Mouse (Mus musculus) erythroblast, adult 5-6 weeks (primary cell): ENCODE measurements around the gene Pgls. TPM values are rescaled to one million over a fixed set of nuclear protein-coding genes. Genes with fewer than 3 reads are reported as not detected.
A peak's percentile ranks its signal among the peaks of the same experiment; 100 is the strongest.

Experiments
- ATAC-seq: replicated peaks from 2 replicates; pipeline ENCODE4 v1.8.0; 2016; ENCODE audit warnings: moderate number of reproducible peaks, mild to moderate bottlenecking, moderate TSS enrichment, inconsistent platforms; ENCODE audit not compliant: poor library complexity, low FRiP score, severe bottlenecking
- total RNA-seq, 2 experiments: library from RNA; stranded (forward) in 1 of 2; stranded (reverse) in 1 of 2; fragments of 150-400 nt in 1 of 2; fragments of 200-764, 138-1000 nt in 1 of 2; gene quantifications; 2 replicates each; pipeline versions ENCODE4 v1.2.3 to v1.2.4; 2015 to 2017; ENCODE audit warnings: low replicate concordance in 2 of 2

Pgls gene
- total RNA-seq, 2 experiments from 2014 or later, result 23.2 to 24.0 TPM

DNA sequence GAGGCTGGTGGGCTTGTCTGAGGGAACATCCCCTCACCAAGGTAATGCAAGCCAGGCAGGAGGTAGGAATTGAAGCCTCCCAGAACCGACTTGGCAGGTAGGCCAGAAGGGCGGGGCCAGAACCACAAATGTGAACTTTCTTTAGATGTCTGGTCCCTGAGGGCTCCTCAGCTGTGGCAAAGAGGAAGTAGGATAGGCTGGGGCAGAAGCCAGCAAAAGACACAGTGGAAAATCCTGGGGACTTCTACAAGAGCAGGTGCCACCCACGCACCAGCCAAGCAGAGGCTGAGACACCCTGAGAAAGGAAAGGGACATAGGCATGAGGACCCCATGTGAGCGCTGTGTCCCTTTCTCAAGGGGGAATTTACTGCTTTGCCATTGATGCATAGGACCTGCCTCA is 4.8 kb downstream of the Pgls start:
- no peak for ATAC-seq

DNA sequence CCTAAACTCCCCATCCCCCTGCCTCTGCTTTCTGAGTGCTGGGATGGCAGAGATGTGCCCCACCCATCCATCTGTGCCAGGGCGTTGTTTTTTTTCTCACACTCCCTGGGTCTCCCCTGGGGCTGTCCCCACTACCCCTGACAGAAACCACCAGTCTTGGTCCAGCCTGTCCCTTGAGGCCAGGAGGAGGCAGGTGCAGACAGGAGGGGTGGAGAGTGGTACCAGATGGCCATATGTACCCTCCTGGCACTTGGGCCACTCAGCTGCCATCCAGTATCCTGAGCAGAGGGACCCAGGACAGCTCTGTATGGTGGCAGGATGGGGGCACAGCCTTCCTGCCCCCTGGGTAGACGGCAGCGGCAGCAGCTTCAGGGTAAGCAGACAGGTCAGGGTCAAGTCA is 5.5 kb downstream of the Pgls start, which contains the start of gene Fam129c:
TSS of gene Fam129c (plus strand) at position 198 of the 400 bp plus-strand sequence.
- ATAC-seq, result no peak

DNA sequence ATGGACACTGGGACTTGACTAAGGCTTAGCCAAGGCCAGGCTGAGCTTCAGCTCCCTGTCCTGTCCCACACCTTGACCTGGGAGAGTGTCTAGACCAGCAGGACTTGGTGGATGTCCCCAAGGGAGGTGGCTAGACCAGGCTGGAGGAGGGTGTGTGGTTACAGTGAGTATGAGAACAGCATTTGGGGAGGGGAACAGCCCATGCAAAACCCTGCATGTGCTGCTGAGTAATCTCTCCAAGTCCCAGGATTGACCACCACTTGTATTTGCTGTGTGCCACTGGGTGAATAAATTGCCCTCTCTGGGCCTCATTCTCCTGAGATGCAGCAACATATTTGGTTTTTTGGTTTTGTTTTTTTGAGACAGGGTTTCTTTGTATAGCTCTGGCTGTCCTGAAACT is 6.4 kb downstream of the Pgls start:
- ATAC-seq, result no peak

DNA sequence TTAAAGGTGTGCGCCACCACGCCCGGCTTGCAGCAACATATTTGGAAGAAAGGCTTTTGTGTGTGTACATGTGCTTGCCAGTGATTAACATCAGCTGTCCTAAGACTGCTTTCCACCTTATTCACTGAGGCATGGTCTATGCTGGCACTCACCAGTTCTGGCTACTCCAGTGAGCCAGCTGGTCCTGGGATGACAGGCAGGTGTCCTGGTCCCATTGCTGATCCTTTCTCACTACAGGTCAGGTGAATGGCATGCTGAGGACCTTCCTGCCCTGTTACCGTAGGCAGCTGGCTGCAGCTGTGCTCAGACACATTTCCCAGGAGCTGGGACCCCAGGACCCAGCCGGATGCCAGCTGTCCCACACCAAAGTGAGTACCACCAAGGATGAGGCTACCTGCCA is 6.9 kb downstream of the Pgls start:
- no peak for ATAC-seq

DNA sequence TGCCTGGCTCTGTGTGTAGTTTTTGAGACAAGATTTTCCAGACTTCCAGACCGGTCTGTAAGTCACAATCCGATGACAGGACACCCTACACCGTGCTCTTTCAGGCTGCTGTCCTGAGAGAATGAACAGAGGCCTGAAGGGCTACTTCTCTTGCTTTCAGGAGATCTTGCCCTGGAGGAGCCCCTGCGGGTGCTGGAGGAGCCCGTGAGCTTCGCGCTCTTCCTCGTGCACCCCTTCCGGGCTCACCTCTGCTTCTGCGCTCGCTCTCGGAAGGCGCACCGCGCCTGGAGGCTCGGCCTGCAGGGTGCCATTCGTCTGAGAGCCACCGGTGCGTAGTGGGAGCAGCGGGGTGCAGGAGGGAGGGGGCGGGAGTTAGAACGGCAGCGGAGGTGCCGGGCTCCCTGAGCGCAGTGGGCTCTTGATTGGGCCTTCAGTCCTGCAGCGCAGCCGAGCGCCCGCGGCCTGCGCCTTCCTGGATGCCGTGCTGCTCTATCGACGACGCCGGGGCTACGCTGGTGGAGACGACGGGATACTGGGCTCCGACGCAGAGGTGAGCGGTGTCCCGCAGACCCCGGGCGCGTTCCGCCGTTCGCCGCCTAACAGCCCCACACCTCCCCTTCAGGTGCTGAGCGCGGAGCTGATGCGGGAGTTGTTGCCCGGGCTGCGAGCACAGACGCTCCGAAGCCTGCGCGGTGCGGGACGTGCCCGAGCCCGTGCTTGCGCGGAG is 10.1 kb downstream of the Pgls start:
- ATAC-seq, result no peak

DNA sequence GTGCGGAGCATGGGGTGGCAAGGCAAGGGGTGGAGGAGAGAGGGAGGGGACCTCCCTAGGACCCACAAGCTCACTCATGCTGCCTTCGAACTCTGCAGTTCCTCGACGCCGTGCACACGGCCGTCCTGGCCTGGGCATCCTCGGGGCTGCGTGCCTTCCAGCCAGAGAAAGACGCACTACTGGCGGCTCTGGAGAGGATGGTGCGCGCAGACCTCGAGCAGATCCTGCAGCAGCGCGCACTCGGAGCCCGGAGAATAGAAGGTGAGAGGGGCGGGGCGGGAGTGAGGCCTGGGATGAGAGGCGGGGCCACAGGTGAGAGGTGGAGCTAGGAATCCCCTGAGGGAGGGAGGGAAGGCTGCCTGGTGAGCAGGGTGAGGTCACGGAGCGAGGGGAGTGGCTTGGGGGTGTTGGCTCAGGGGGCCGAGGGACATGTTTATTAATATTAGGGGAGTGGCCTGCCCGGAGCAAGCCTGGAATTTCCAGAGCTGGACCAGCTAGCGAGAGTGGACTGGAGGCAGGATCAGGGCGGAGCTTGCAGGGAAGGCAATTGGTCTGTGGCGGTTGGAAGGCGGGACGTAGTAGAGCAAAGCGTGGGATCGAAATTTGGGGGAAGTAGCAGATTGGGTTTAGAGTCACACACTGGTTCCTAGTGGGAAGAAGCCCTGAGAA is 10.8 kb downstream of the Pgls start:
- no peak for ATAC-seq

DNA sequence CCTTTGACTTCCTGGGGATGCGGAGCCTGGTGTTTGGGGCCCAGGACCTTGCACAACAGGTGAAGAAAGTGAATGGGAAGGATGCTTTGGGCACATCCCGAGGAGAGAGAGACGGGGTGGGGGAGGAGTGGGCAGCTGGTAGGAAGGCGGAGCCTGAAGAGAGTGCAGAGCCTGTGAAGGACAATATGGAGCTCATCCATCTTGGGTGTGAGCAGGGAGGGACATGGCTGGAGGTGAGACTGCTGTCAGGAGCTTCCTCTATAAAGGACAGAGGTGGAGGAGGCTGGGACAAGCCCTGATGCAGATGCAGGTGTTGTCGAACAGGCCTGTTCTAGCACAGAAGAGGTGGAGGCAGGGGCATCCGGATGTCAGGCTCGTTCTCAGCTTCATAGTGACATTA is 12.0 kb downstream of the Pgls start:
- no peak for ATAC-seq

DNA sequence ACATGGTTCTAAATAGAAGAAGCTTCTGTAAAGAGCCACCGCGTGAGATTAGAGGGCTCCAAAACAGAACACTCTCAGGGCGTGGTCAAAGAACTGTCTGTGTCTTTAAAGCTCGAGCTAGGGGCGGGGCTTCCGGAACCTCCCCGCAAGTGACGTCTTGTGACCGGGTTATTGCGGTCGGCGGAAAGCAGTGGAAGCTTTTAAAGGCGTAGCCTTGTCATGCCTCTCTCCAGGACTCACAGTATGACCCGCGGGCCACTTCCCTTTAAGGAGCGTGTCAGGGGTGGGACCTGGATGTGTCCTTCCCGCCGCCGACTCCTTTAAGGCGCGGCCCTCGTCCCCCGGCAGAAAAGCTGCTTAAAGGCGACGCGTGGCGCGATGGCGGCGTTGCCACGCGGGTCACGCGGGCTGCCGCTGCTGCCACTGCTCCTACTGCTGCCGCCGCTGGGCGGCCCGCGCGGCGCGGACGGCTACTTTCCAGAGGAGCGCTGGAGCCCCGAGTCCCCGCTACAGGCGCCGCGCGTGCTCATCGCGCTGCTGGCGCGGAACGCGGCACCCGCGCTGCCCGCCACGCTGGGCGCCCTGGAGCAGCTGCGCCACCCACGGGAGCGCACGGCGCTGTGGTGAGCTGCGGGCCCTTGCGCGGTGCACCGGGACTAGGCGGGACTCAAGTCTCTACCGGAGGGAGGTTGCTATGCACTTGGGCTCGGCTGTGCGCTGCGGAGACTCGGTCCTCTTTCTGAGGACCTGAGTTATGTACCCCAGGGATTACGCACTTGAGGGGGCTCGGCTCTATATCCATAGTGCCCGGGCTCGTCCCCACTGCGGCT is 19.1 kb downstream of the Pgls start, which contains the start of gene Colgalt1:
TSS of gene Colgalt1 (plus strand) at position 177 of the 830 bp plus-strand sequence.
- peak; percentile 98 for ATAC-seq

DNA sequence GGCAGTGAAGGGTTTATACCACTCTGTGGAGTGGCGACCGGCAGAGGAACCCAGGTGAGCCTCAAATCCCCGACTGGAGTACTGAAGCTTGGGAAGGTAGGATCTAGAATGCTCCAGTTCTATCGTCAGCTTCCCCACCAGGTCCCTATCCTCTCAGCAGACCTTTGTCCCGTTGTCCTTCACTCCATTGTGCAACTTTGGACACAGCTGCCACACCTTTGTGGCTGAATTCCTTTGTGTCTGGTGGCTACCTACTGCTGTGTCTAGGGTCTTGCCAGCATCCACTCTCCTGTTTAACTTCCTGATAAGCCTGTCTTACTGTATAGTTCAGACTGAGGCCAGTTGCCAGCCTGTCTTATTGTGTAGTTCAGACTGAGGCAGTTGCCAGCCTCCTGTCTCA is 20.2 kb downstream of the Pgls start:
- ATAC-seq, result no peak

DNA sequence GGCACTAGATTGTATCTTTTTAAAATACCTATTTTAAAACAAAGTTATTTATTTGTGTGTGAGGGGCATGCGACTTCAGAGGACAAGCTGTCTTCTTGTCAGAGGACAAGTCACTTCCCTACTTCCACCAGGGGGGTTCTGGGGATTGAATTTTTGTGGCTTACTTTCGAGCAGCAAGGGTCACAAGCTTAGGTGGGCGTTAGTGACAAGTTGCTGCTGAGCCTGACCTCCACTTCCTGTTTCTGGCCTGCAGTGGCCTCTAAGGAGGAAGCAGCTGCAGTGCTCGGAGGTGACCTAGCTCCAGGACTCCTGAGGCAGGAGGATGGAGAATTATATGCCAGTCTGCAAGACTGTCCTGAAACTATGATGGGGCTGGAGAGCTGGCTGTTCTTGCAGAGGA is 21.4 kb downstream of the Pgls start:
- ATAC-seq, result no peak

DNA sequence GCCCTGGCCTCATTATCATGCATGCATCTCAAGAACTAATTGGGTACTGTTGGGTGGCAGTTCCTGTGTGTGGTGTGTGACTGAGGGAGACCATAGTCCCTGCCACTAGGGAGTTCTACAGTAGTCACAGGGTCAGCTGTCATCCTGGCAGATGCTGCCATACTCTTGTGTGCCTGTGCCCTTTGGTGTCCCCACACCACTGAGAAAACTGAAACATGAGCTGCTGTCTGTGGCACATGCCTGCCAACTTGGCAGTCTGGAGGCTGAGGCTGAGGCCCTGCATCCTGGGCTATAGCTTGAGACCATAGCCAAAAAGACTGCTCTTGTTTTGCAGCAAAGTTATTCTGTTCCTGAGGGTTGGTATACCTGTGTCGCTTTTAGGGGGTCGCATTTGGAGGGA is 27.8 kb downstream of the Pgls start:
- no peak for ATAC-seq

DNA sequence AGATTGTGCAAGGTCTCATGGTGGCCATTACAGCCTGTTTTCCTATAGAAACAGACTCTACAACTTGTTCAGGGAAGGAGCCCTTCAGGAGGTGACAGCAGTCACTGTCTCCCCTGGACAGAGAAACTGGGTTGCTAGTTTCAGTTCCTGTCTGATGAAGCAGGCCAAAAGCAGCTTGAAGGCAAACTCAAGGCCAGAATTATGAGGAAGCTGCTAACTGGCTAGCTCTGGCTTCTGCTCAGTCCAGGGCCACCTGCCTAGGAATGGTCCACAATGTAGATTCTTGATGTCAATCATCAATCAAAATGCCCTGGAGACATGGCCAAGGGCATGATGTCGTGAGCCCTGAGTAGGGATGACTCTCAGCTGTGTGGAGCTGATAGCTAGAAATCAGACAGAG is 33.1 kb downstream of the Pgls start:
- no peak for ATAC-seq

DNA sequence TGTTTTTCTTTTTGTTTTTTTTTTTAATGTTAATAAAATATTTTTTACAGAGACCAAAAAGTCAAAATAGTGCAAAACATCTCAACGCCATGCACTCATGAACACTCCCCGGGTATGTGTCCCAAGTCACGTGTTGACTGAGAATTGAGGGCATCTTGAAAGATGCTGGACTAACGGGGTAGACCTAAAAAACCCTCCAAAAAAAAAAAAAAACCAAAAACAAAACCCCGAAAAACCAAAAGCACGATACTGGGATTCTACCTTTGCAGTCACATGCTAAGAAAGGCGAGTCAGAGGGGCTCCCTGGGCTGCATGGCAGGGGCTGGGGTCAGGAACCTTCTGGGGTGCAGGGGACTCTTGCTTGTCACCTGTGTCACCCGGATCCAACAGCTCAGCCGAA is 34.8 kb downstream of the Pgls start:
- ATAC-seq, result no peak

DNA sequence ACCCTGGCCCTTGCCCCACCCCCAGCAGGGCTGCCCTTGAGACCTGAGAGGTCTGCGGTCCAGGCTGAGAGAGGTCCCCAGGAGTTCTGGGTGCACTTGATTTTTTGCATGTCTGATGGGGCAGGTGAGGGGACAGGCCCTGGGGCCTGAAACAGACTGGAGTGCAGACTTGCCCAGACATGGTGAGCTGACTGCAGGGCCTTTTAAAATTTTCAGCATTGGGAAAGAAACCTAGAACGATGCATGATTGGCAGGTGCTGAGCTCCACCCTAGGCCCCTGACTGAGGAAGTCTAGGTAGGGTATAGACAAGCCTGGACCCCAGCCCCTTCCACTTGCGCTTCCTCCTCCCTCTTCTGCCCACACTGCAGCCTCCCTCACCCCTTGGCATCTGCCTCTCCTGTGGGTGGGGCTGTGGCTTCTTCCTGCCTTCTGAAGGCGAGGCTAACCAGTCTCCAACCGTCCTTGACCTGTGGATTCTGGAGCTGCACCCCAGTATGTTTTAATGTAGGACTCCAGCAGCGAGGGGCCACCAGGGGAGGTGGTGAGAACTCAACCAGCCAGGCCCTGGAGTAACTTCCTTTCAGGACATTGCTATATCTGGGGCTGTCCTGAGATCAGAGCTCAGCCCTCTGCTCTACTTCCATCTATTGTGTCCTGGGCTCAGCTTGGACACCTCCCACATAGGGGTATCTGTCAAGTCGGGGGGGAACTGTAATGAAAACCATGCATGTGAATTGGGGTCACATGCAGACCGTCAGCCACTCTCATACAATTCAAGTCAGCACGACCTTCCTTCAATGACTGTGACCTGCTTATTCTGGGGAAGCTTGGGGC is 35.5 kb downstream of the Pgls start:
- ATAC-seq, result no peak

DNA sequence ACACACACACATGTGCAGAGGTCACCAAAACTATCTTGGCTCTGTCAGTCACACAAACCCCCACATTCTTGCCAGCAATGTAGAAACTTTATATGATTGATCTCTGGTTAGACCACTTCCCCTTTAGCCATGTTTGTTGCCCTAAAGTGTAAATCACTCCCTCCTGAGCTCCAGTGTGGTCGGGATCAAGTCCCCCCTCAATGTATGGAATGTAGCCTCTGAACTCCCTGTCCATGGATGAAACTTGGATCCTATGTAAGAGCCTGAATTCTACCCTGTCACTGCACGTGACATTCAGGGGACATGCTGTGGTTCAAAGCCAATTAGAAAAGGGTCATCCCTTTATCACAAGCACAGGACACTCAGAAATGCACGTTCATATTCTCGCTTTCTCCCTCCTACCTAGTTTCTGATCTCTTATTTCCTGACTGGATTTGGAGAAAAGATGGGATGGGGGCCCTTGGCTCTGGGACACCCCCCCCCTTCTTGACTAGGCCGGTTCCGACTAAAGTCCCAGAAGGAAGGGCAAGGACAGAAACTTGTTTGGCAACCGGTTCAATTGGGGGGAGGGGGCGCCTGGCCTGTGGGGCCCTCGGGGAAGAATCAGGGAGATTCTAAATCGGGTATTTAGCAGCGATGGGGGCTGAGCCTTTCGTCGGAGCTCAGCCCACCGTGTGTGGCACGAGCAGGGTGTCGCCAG is 36.6 kb downstream of the Pgls start:
- ATAC-seq, result no peak

DNA sequence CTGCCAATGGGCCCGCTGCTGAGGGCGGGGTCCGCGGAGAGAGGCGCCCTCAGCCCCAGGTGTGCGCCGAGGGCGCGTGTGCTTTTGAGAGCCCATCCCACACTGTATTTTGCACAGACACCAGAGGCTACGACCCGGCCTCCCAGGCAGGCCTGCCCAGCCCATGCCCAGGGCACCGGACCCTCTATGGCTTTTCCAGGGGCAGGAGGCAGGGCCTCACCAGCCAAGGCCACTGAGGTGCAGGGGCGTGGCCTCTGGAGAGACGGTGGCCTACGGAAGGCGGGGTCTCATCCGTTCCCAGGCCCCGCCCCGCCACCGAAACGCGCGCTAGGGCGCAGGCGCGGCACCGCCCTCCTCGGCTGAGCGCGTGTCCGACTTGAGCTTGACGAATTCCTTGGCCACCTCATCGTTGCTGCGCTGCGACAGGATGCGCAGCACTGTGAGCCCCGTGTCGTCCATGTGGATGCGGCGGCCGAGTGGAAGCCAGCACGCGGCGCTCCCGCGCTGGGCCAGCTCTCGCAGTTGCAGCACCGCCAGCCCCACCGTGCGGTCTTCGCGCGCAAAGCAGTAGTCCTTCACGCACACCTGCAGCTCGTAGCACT is 37.2 kb downstream of the Pgls start:
- peak; percentile 77 for ATAC-seq

DNA sequence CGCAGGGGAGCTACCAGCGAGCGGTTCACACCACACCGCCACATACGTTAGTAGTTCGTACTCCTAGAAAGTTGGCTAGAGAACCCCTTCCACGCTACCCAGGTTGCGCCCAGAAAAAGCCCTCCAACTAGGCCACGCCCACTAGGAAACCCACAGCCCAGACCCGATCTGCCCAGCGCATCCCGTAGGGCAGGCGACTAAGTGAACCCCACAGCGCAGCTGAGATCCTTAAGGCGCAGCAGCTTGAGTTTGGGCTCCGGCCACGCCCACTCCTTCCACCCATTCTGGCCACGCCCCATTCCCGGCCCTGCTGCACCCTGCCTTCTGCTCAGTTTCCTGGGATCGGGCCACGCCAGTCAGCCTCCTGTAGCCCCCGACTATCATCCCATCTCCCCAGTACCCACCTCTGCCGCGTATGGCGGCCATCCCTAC is 37.8 kb downstream of the Pgls start:
- no peak for ATAC-seq

DNA sequence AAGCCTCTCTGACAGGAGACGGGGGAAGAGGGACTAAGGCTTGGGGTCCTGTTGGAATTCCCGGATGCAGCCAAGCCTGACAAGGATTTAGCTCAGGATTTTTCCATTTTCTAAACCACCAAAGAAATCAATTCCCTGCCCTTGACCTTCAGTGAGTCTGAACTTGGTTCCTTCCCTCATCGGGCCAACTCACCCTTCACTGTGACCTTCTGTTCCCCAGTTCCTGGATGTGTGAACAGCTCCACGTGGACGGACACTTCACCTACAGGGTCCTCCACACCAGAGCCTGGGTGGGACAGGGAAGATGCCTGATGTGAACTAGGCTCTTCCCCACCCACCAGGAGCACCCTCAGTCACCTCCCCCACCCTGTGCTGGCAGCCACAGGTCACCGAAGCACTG is 38.8 kb downstream of the Pgls start:
- ATAC-seq, result no peak

DNA sequence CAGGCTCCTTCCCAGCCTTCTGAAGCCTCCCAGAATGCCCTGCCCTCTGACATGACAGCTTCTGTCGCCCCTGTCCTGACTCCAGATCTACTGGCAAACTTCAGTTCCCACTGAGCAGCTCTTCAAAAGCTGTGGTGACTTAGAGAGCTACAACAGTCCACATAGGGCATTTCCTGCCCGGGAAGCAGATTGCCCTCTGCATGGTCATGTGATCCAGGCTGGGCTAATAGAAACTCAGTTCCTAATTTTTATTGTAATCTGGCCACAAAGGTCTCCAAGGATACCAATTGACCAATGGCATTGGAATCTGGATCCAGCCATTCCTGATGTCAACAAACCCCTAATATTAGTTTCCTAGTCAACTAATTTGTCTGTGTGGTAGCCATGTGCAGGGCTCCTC is 39.9 kb downstream of the Pgls start:
- no peak for ATAC-seq
